Mouse (Mus musculus) lung, postnatal 4 days (tissue): Measurements from ENCODE around the gene Slc8a1.

Source experiments
- DNase-seq, 2 experiments: peaks; one replicate each; pipeline ENCODE4 v3.0.0; 2021

Slc8a1 gene

GRCm38 (mm10) chr17:81554052-81554734, 184.0 kb downstream of the Slc8a1 start:
- no peak for DNase-seq

- no peak for DNase-seq
Observed at GRCm38 (mm10) chr17:81551856-81552635, 186.1 kb downstream of the Slc8a1 start.

- no peak for DNase-seq
Observed at GRCm38 (mm10) chr17:81550864-81551263, 187.3 kb downstream of the Slc8a1 start.

DNA sequence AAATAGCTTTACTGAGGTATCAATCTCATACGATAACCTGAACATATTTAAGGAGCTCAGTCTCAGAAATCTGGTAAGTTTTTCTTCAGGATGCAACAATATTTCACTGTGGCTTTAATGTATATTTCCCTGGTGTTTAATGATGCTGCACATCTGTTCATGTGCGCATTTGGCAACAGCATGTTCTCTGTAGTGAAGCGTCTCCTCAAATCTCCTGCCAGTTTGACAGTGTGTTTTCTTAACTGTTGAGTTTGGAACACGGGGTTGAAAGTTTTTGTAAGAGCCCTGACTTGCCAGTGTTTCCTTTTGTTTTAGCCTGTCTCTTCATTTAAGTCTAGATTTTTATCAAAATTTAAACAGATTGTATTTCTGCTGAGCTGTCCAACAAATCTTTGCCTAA, 190.2 kb downstream of the Slc8a1 start:
- no peak for DNase-seq

DNA sequence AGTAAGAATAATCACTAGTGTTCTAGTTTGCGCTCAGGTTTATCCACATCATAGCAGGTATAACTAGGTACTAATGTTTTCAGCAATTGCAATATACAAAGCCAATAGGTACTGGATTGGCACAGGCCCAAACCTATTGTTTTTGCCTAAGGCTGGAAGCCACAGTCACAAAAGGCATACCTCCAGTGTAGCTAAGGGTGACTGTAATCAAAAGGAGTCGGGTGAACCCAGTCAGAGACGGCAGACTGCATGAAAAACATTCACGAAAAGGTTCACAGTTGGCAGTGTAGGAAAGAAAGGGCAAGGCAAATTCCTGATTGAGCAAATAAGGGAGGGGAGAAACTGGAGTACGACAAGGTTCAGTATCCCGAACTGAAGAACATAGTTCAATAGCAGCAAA, 191.7 kb downstream of the Slc8a1 start:
- DNase-seq, result no peak

- no peak for DNase-seq
Observed at GRCm38 (mm10) chr17:81546012-81546411, 192.2 kb downstream of the Slc8a1 start.

DNA sequence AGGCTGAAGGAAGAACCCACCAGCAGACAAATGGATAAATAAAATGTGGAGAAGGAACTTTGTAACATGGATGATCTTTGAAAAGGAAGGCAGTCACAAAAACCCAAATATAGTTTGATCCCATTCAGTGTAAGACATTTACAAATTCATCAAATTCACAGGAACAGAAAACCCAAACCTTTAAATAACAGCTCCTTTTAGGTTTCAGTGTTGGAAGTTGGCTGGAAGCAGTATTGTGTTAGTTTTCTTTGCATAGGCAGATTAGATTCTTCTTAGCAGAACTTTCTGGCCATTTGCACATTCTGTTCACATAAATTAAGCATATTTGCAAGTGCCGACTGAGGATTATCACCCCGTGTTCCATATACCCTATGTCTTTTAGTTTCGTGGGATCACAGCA, 193.3 kb downstream of the Slc8a1 start:
- no peak for DNase-seq

DNA sequence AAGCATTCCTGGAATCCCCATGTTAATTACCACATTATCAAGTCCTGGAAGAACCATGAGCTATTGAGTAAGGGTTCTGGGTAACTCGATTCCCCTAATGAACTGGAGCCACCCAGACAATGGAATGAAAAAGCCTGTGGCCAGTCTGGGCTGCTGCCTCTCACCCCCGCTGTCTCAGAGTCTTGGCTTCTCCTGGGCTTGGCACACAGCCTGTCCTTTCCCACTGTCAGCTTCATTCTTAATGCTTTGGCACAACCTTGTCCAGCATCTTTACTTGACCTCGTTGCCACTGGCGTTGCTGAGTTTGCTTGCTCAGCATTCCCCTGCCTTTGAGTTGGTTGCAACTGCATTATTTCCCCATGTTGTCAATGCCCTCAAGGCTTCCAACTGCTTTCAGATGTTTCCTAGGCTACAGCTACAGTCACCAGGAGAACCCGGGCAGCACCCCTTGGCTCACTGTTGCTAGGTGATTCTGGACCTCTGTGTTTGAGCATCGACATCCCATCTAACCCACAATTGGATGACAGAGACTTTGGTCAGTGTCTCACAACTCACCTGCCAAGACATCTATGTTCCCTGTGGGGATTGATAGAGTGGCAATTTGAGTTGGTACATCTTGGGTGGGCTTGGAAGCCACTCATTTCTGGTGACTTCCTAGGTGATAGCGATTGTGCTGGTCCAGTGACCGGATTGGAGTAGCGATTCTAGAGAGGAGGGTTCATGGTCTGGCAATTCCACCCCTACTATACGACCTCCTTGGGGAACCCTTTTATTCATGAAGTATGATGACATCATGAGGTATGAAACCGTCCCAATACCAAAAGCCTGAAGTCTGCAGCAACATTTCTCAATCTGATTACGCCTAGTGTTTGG, 195.6 kb downstream of the Slc8a1 start:
- DNase-seq, result peak; percentile 18 to 61

GRCm38 (mm10) chr17:81538163-81539160, 199.7 kb downstream of the Slc8a1 start:
- DNase-seq, result no peak

GRCm38 (mm10) chr17:81536093-81536492, 202.1 kb downstream of the Slc8a1 start:
- DNase-seq, result no peak

DNA sequence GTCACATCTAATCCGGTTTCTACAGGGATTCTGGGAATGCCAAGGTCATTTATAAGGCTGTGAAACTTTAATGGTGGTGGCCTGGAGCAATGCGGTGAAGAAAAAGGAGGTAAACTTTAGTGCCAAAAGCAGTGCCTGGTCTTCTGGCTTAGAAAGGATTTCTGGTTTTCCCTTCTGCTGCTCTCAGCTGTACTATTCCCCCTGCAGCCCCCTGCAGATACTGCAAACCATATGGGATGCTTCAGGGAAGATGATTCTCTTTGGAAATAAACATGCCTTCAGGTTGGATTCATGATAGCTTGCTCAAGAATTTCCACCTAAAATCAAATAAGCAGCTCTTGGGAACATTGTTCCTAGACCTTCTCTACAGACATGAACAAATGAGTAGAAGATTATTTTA, 208.3 kb downstream of the Slc8a1 start:
- no peak for DNase-seq

GRCm38 (mm10) chr17:81528940-81529339, 209.2 kb downstream of the Slc8a1 start:
- no peak for DNase-seq

- DNase-seq, result no peak
Observed at GRCm38 (mm10) chr17:81526463-81526862, 211.7 kb downstream of the Slc8a1 start.

DNA sequence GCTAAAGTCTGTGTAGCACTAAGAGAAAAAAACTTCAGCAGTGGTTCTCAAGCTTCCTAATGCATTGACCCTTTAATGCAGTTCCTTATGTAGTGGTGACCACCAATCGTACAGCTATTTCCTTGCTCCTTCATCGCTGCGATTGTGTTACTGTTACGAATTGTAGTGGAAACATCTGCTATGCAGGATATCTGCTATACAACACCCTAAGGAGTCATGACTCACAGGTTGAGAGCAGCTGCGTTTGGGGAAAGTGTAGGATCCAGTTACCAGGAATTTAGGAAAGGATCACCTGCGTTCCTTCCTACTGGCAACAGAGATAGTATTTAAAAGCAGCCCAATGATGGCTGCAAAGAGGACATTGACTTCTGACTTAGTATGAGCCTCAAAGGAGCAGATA, 213.4 kb downstream of the Slc8a1 start:
- DNase-seq, result no peak

DNA sequence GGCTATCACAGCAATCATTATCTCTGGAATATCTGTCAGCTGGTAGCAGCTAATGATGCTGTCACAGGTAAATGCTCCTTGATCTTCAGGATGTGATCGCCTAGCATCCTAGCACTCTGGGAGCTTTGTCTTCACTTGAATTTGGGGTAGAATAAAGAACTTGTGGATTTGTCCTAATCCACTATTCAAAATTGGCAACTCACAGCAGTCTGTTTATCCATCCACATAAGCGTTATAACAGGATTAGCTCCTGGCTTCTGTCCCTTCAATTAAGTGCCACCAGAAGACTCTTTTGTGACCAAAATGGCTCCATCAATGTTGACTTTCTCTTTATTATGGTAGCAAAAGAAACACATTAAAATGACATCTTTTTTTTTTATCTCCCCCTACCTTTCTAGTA, 214.2 kb downstream of the Slc8a1 start:
- DNase-seq, result no peak

DNA sequence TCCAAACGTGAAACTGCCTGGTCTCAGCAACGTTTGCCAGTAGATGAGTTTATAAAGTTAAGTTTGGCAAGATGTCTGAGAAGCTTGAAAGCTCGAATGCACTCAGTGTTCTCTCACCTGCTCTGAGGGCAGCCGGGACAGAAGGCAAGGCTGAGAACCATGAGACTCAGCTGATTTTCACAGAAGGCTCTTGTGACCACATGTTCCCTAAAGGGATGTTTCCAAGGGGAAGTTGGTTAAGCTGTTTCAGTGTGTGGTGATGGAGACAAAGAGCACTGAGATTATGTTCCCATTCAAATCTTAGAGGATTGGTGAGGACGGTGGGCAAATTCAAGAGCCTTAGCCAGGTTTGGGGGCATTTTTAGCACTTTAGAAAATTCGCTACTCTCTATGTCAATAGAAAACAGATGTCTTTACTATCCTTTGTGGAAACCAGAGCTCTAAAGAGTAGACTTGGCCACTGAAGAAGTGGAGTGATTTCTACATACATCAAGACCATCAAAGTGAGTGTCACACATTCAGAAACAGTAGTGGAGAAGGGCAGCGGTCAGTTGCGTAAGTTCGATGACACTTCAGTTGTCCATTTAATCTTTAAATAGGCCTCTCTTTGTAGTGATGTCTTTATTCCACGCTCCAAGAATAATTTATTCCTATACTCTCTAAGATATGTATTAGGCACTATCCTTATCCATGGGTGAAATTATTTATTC, 219.7 kb downstream of the Slc8a1 start:
- DNase-seq, result no peak

DNA sequence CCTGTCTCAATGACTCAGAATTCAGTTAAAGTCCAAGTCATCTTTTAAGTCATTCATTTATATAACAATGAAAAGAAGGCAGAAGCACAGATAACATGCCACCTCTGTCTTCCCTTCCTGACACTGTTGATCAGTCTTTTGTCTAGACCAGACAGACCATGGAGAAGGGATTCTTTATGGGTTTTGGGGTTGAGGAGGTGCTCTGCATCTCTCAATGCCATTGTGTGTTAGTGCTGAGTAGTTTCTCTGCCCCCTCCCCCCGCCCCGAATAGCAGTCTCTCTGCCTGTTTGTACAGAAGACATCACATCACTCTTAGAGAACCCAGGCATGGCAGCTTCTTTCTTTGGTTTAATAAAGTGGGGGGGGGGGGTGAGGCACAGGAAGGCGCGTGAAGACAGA, 222.0 kb downstream of the Slc8a1 start:
- no peak for DNase-seq

GRCm38 (mm10) chr17:81514022-81514421, 224.2 kb downstream of the Slc8a1 start:
- DNase-seq, result no peak

DNA sequence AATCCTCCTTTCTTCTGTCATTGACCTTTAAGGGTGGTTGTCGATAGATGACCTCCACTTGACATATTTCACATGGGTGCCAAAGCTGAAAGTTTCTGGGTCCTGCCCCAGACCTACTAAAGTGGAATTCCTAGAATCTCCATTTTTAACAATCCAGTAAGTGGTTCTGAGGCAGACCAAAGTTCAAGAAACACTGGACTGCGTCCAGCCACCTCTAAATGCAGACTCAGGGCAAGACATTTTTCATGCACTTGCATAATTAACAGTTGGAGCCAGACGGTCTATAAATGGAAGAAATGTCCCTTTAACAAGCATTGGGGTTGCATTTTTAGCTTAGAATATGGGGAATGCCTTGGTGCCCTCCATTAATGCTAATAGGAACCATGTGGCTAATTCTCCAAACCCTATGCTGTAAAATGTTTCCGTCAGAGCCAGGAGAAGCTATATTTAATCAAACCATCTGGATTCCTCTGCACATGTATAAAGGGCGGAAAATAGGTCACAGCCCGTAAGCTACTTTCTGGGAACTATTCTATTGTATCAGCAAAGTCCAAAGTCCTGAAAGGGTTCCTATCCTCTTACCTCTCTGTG, 224.7 kb downstream of the Slc8a1 start:
- peak in 1 of 2 experiments; percentile 25 for DNase-seq

DNA sequence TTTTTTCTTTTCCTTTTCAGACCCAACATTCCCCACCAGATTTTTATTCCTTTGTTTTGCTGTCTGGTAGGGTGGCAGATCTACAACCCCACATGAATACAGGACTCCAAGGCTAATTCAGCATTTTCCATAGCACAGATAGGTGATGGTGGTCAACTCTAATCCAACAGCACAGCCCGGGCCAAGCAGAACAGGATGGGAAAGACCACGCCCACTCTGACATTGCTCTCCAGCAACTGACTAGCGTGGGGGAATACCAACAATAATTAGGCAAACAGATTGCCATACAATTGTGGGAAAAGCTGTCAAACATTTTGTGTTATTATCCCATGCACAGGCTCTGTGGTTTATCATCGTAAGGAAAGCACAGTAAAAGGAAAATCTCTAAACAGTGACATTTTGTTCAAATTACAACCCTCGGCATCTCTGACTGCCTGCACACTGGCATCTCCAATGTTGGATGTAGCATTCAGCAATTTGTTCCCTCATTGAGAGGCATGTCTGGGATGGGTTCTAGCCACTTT, 233.0 kb downstream of the Slc8a1 start:
- no peak for DNase-seq

DNA sequence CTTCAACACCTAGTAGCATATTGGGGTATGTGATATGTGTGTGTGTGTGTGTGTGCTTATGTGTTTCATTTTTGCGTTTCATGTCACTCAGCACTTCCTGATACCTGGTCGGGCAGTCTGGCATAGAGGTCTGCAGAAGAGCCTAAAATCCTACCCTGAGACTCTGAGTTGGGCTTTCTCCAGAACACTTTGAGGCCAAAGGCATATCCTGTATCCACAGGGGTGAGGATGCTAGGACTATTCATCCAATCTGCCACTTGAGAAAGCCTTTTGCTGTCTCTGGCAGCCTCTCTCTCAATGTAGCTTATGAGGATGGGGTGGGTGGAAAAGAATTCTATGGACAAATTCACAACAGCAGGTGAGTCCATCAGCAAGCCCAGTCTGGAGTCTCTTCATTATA, 234.1 kb downstream of the Slc8a1 start:
- no peak for DNase-seq
